Mouse (Mus musculus): ENCODE measurements at regions not wholly inside any gene's neighbourhood (a gene's known extent, or its start where the extent isn't known, plus 50 kb on each side); places are given as distances from the start of the nearest gene placed in this dataset.

- no peak for ATAC-seq (ENCODE audit: insufficient read depth, low FRiP score)
- 92% methylated on average over 1 of the region's 1 CpGs for WGBS
- no peak overlapping the region for H3K4me2 ChIP-seq (ENCODE audit: low read depth, low read length)
- H3K9ac ChIP-seq (ENCODE audit: low read length) = no peak overlapping the region
- H3K27me3 ChIP-seq (ENCODE audit: control insufficient read depth, insufficient read depth, low read length) = peaks cover 4% of the 10 kb centered on the region; the same call in 1 of the 2 replicates
- no peaks in the 10 kb centered on the region for H3K36me3 ChIP-seq (ENCODE audit: control insufficient read depth, insufficient read depth, low read length)
- H3K4me1 ChIP-seq (ENCODE audit: control insufficient read depth, insufficient read depth, low read length) = peaks cover 5% of the 10 kb centered on the region; the same call in 1 of the 2 replicates
- no peak overlapping the region for H3K27ac ChIP-seq (ENCODE audit: low read length)
- no peak overlapping the region for H3K4me3 ChIP-seq (replicated peaks; ENCODE audit: low read length)
- no peaks in the 10 kb centered on the region for H3K9me3 ChIP-seq (replicated peaks; ENCODE audit: control insufficient read depth, low read length)
These were observed 172.5 kb downstream of the Msrb3 start for GRCm38 (mm10) chr10:120726369-120726768.

- H3K27ac ChIP-seq (ENCODE audit: low read length) = no peak overlapping the region
- H3K36me3 ChIP-seq (ENCODE audit: control insufficient read depth, insufficient read depth, low read length) = no peaks in the 10 kb centered on the region
- H3K4me2 ChIP-seq (ENCODE audit: low read depth, low read length) = peak overlapping the region; percentile 26
- 23% methylated on average over 15 of the region's 15 CpGs for WGBS
- H3K4me3 ChIP-seq (replicated peaks; ENCODE audit: low read length) = no peak overlapping the region
- H3K9me3 ChIP-seq (replicated peaks; ENCODE audit: control insufficient read depth, low read length) = no peaks in the 10 kb centered on the region
- H3K27me3 ChIP-seq (ENCODE audit: control insufficient read depth, insufficient read depth, low read length) = peaks cover 4% of the 10 kb centered on the region; the same call in 1 of the 2 replicates
- no peak overlapping the region for H3K9ac ChIP-seq (ENCODE audit: low read length)
- no peak for ATAC-seq (ENCODE audit: insufficient read depth, low FRiP score)
- H3K4me1 ChIP-seq (ENCODE audit: control insufficient read depth, insufficient read depth, low read length) = peaks cover 23% of the 10 kb centered on the region
These were observed 176.9 kb downstream of the Msrb3 start for GRCm38 (mm10) chr10:120721956-120722532.

GRCm38 (mm10) chr10:120720981-120721380, 177.9 kb downstream of the Msrb3 start:
- WGBS = 39% methylated on average over 3 of the region's 3 CpGs
- ATAC-seq (ENCODE audit: insufficient read depth, low FRiP score) = no peak
- Histone ChIP-seq H3K9ac (ENCODE audit: low read length) (no peak overlapping the region), H3K4me1 (ENCODE audit: control insufficient read depth, insufficient read depth, low read length) (peaks cover 28% of the 10 kb centered on the region), H3K9me3 (replicated peaks; ENCODE audit: control insufficient read depth, low read length) (no peaks in the 10 kb centered on the region), H3K4me2 (ENCODE audit: low read depth, low read length) (no peak overlapping the region), H3K4me3 (replicated peaks; ENCODE audit: low read length) (no peak overlapping the region), H3K36me3 (ENCODE audit: control insufficient read depth, insufficient read depth, low read length) (no peaks in the 10 kb centered on the region), H3K27me3 (ENCODE audit: control insufficient read depth, insufficient read depth, low read length) (peaks cover 4% of the 10 kb centered on the region; the same call in 1 of the 2 replicates), H3K27ac (ENCODE audit: low read length) (no peak overlapping the region)

DNA sequence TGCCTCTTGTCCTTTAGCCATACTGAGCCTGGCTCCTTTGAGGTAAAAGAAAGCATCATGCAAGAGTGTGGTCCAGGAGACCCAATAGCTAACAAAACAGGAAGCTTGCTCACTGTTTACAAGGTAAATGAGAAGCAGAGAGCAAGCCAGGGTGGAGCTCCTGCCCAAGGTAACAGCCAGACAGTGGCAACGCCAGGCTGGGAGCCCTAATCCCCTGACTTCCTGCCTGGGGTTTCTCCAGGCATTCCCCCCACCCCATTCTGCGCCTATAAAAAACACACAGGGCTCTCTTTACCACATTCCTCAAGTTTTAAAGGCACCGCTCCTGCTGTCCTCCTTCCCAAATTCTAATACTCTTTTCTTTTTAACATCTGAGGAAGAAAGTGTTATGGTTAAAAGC, 178.8 kb downstream of the Msrb3 start:
- ATAC-seq (ENCODE audit: insufficient read depth, low FRiP score) = no peak
- H3K4me3 ChIP-seq (replicated peaks; ENCODE audit: low read length) = no peak overlapping the region
- no peaks in the 10 kb centered on the region for H3K36me3 ChIP-seq (ENCODE audit: control insufficient read depth, insufficient read depth, low read length)
- H3K4me2 ChIP-seq (ENCODE audit: low read depth, low read length) = no peak overlapping the region
- H3K9me3 ChIP-seq (replicated peaks; ENCODE audit: control insufficient read depth, low read length) = no peaks in the 10 kb centered on the region
- peak overlapping the region; percentile 41; the same call in 1 of the 2 replicates for H3K9ac ChIP-seq (ENCODE audit: low read length)
- peak overlapping the region; percentile 54; the same call in 1 of the 2 replicates for H3K27ac ChIP-seq (ENCODE audit: low read length)
- 20% methylated on average over 3 of the region's 3 CpGs for WGBS
- H3K4me1 ChIP-seq (ENCODE audit: control insufficient read depth, insufficient read depth, low read length) = peaks cover 28% of the 10 kb centered on the region
- peaks cover 4% of the 10 kb centered on the region for H3K27me3 ChIP-seq (ENCODE audit: control insufficient read depth, insufficient read depth, low read length)

GRCm38 (mm10) chr10:120717159-120717567, 181.7 kb downstream of the Msrb3 start:
- no peaks in the 10 kb centered on the region for H3K9me3 ChIP-seq (replicated peaks; ENCODE audit: control insufficient read depth, low read length)
- no peaks in the 10 kb centered on the region; the same call in 1 of the 2 replicates for H3K27me3 ChIP-seq (ENCODE audit: control insufficient read depth, insufficient read depth, low read length)
- H3K27ac ChIP-seq (ENCODE audit: low read length) = peak overlapping the region; percentile 83
- no peaks in the 10 kb centered on the region for H3K36me3 ChIP-seq (ENCODE audit: control insufficient read depth, insufficient read depth, low read length)
- H3K4me2 ChIP-seq (ENCODE audit: low read depth, low read length) = peak overlapping the region; percentile 31; the same call in 1 of the 2 replicates
- peaks cover 27% of the 10 kb centered on the region for H3K4me1 ChIP-seq (ENCODE audit: control insufficient read depth, insufficient read depth, low read length)
- H3K4me3 ChIP-seq (replicated peaks; ENCODE audit: low read length) = no peak overlapping the region
- 18% methylated on average over 11 of the region's 11 CpGs for WGBS
- peak; percentile 91 for ATAC-seq (ENCODE audit: insufficient read depth, low FRiP score)
- H3K9ac ChIP-seq (ENCODE audit: low read length) = peak overlapping the region; percentile 24

- H3K4me3 ChIP-seq (replicated peaks; ENCODE audit: low read length) = no peak overlapping the region
- H3K27me3 ChIP-seq (ENCODE audit: control insufficient read depth, insufficient read depth, low read length) = no peaks in the 10 kb centered on the region; the same call in 1 of the 2 replicates
- no peaks in the 10 kb centered on the region for H3K9me3 ChIP-seq (replicated peaks; ENCODE audit: control insufficient read depth, low read length)
- H3K27ac ChIP-seq (ENCODE audit: low read length) = peak overlapping the region; percentile 83
- H3K4me1 ChIP-seq (ENCODE audit: control insufficient read depth, insufficient read depth, low read length) = peaks cover 24% of the 10 kb centered on the region
- no peaks in the 10 kb centered on the region for H3K36me3 ChIP-seq (ENCODE audit: control insufficient read depth, insufficient read depth, low read length)
- H3K4me2 ChIP-seq (ENCODE audit: low read depth, low read length) = no peak overlapping the region
- 70% methylated on average over 6 of the region's 6 CpGs for WGBS
- ATAC-seq (ENCODE audit: insufficient read depth, low FRiP score) = no peak
- peak overlapping the region; percentile 24; the same call in 1 of the 2 replicates for H3K9ac ChIP-seq (ENCODE audit: low read length)
These were observed 182.5 kb downstream of the Msrb3 start for GRCm38 (mm10) chr10:120716391-120716790.

GRCm38 (mm10) chr10:120707771-120708750, 190.8 kb downstream of the Msrb3 start:
- peak; percentile 69 for ATAC-seq (ENCODE audit: insufficient read depth, low FRiP score)
- H3K27me3 ChIP-seq (ENCODE audit: control insufficient read depth, insufficient read depth, low read length) = no peaks in the 10 kb centered on the region
- peak overlapping the region; percentile 47 for H3K9ac ChIP-seq (ENCODE audit: low read length)
- peaks cover 23% of the 10 kb centered on the region for H3K4me1 ChIP-seq (ENCODE audit: control insufficient read depth, insufficient read depth, low read length)
- no peaks in the 10 kb centered on the region for H3K9me3 ChIP-seq (replicated peaks; ENCODE audit: control insufficient read depth, low read length)
- WGBS = 33% methylated on average over 20 of the region's 20 CpGs
- H3K4me3 ChIP-seq (replicated peaks; ENCODE audit: low read length) = no peak overlapping the region
- H3K36me3 ChIP-seq (ENCODE audit: control insufficient read depth, insufficient read depth, low read length) = no peaks in the 10 kb centered on the region
- peak overlapping the region; percentile 64; the same call in 1 of the 2 replicates for H3K27ac ChIP-seq (ENCODE audit: low read length)
- H3K4me2 ChIP-seq (ENCODE audit: low read depth, low read length) = peak overlapping the region; percentile 22; the same call in 1 of the 2 replicates

GRCm38 (mm10) chr10:120706684-120707290, 192.1 kb downstream of the Msrb3 start:
- no peaks in the 10 kb centered on the region for H3K9me3 ChIP-seq (replicated peaks; ENCODE audit: control insufficient read depth, low read length)
- 23% methylated on average over 7 of the region's 7 CpGs for WGBS
- peak overlapping the region; percentile 24; the same call in 1 of the 2 replicates for H3K27ac ChIP-seq (ENCODE audit: low read length)
- H3K4me3 ChIP-seq (replicated peaks; ENCODE audit: low read length) = no peak overlapping the region
- peaks cover 23% of the 10 kb centered on the region for H3K4me1 ChIP-seq (ENCODE audit: control insufficient read depth, insufficient read depth, low read length)
- ATAC-seq (ENCODE audit: insufficient read depth, low FRiP score) = no peak
- H3K36me3 ChIP-seq (ENCODE audit: control insufficient read depth, insufficient read depth, low read length) = no peaks in the 10 kb centered on the region
- no peaks in the 10 kb centered on the region for H3K27me3 ChIP-seq (ENCODE audit: control insufficient read depth, insufficient read depth, low read length)
- no peak overlapping the region for H3K9ac ChIP-seq (ENCODE audit: low read length)
- no peak overlapping the region for H3K4me2 ChIP-seq (ENCODE audit: low read depth, low read length)
